Mouse (Mus musculus) monocyte, adult 2 months (primary cell): Measurements from ENCODE around the gene Rptor.

Experiments
- DNase-seq, 2 experiments: peaks; one replicate each; pipeline ENCODE4 v3.0.0; 2022; ENCODE audit warnings: low spot score in 2 of 2, low read depth in 1 of 2

Rptor gene

GRCm38 (mm10) chr11:119603527-119603905 lies 811 bp downstream of the Rptor start:
- no peak for DNase-seq

GRCm38 (mm10) chr11:119607464-119607863 lies 4.8 kb downstream of the Rptor start:
- DNase-seq, result no peak

DNA sequence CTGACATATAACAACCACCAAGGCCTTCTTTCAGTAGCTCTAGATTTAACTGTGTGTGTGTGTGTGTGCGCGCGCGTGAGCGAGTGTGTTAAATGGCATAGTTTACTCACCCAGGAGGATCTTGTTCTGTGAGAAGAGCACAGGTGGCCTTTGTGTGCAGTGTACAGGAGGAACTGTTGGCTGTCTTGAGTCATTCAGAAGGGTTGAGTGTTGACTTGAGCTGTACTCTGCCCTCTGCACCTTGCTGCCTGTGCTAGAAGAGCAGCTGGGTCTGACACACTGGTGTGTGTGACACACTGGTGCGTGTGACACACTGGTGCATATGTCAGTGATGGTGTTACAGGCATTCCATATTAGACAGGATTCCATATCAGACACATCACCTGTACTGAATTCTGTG lies 8.8 kb downstream of the Rptor start:
- DNase-seq, result no peak

- DNase-seq, result no peak
Observed at GRCm38 (mm10) chr11:119612179-119612578, 9.5 kb downstream of the Rptor start.

DNA sequence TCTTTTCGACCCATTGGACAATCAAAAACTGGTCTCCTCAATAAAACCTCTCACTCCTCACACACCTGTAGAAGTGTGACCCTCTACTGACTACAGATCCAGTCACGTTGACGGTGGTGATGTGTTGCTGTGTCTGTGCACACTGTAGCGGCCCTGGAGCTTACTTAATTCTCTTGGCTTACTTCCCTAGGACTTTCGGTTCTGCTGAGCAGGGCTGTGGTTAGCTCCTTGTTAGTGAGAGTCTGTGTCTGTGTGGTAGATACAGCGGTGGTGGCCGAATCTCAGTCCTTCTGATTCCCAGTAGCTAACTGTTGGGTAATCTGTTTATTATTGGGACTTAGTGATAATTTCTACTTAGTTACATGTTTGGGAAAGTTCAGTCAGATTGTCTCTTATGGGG lies 12.4 kb downstream of the Rptor start:
- peak in 1 of 2 experiments; percentile 7 for DNase-seq

GRCm38 (mm10) chr11:119618763-119619162 lies 16.1 kb downstream of the Rptor start:
- DNase-seq, result no peak

DNA sequence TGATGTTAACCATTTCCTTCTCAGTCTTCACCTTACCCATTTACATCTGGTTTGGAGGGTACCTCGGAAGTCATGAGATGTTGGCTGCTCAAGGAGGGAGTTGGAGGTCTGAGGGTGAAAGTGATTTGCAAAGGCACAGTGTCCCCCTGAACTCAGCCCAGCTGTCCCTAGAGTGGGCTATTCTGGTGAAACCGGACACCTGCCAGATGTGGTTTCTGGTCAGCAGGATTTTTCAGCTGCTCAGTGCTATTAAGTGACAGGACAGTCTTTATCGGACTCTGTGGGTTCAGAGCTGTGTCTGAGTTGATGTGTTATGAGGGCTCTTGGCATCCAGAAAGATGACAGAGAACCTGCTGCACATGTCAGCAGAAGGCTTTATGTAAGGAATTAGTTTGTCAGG lies 18.6 kb downstream of the Rptor start:
- DNase-seq, result no peak

- no peak for DNase-seq
Observed at GRCm38 (mm10) chr11:119623800-119624199, 21.1 kb downstream of the Rptor start.

DNA sequence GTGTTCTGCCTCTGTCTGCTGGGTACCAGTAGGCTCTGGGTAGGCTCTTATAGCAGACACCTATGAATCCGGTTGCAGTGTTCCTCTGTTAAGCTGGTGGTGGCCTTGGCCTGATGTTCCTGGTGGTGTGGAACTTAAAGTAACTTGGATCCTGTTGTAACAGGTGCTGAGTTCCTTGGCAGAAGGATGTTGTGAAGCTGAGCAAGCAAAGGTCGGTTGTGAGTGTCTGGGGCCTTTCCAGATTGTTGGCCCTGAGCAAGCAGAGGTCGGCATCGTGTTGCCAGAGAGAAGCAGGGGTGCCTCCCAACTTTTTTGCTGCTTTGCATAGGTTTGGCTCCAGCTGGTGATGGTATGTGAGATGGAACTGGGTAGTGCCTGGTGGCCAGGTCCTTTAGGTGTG lies 21.7 kb downstream of the Rptor start:
- no peak for DNase-seq

DNA sequence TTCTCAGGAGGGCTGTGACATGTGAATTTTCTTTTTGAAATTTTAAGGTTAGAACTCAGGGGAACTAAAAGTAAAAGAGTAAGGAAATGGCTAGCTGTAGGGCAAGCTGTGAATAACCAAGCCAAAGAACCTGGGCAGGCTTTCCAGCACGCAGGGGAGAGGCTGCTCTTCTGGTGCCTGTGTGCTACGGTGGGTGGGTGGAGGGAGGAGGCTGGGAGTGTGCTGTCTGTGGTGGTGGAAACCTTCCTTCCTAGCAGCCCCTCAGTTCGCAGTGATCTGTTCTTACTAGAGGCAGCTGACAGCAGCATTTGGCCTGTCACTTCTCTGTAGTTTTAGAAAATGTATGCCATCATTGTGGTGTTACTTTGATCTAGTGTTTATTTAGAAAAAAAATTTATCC lies 22.2 kb downstream of the Rptor start:
- DNase-seq, result no peak

GRCm38 (mm10) chr11:119625476-119625875 lies 22.8 kb downstream of the Rptor start:
- DNase-seq, result no peak

DNA sequence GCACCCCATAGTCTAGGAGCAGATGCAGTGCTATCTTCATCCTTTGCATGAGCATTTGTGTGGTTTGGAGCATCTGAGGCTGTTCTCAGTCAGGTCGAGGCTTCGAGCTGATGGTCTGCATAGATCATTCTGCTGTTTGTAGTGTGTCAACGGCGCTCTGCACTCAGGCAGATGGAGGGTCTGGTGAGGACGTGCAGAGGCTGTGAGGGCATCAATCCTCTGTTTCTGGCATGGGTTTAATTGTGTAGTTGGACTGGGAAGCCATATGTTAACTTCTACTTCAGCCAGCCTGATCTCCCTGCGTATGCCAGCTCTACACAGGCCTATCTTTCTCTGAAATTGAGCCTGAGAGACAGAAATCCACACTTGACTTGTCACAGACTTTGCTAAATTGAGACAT lies 23.2 kb downstream of the Rptor start:
- no peak for DNase-seq

- no peak for DNase-seq
Observed at GRCm38 (mm10) chr11:119627243-119627642, 24.5 kb downstream of the Rptor start.

DNA sequence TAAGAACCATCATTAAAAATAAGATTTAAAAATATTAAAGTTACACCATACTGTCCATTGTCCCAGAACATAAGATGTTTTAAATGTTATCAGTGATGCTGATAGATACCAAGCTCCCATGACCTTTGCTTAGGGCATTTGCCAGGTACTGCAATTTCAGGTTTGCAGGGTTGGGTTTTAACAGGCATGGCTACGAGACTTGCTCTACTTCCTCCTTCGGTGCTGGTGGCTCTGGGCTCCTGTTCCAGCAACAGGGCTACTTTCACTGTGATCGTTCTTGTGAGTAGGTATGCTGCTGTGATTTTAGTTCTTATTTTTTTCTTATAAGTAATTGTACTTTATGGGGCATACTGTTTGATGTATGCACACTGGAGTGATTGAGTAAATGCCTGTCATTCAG lies 26.4 kb downstream of the Rptor start:
- DNase-seq, result no peak

DNA sequence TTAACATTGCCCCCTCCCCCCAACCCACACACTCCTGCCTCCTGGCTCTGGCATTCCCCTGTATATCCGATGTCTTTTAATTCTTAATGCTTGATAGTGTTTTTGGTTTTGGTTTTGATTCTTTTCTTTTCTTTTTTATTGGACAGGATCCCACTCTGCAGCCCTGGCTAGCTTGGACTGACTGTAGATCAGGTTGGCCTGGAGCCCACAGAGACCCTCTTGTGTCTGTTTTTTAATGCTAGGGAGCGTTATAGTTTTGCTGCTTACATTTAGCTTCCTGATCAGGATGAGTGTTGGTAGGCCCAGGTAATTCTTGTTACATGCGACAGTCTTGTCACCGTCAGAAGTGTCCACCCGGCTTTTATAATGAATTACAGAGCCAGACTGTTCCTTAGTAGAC lies 27.6 kb downstream of the Rptor start:
- DNase-seq, result no peak

DNA sequence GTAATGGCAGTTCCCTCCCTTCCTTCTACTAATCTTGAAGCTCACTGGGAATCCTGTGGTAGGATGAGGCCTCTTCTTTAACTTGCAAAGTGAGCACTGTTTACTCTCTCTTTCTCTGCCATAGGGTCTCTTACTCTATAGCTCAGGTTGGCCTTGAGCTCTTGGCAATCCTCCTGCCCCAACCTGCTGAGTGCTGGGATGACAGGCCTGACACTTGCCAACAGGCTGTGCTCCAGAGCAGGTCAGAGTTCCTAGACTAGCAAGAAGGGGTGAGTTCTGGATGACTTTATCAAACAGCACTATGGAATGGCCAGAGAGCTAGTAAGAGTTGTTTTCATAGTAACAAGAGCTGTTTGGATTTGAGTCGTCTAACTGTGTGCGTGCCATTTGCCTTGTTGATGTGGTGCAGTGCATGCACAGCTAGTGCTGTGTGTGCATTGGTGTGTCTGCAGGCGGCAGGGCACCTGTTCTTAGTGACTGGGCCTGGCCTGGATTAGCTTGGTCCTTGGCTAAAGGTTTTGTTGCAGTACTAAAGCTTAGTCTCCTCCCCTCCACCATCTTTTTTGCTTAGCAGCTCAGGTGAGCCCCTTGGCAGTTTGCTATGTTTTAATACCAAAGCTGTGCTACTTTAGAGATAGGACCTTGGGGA lies 28.6 kb downstream of the Rptor start:
- DNase-seq, result no peak

DNA sequence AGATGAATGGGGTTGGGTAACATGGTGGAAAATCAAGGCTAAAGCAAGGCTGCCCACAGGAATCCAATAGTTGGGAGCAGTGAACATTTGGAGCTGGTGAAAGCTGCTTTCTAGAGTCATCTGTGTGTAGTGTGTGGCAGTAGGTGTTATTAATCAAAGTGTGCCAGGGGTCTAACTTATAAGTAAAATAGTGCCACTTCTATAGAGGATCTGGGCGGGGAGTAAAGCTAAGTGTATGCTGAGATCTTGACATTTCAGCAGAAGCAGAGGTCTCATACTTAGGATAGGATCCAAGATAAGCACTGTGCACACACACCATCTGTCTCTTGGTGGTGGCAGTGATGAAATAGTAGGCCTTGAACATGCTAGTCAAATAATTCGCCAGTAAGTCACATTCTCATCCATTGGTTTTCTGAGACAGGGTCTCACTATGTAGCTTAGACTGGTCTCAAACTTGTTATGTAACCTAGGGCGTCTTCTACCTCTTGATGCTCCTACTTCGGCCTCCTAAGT lies 33.7 kb downstream of the Rptor start:
- no peak for DNase-seq

DNA sequence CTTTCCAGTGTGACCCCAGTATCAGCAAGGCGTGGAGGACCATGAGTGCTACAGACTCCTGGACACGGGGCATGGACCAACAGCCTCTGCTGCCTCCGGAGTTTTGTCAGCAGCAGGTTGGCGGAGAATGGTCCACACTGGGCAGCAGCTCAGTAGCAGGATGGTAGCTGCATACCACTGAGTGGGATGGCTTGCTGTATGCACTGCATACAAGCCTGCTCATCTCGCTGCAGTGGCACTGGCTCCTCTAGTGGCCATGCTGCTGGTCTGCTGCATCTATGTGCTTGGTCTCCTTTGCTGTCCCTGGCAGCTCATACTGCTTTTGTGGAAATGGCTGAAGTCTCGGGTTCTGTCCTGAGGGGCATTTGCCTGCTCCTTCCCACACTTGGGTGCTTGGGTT lies 34.8 kb downstream of the Rptor start:
- no peak for DNase-seq

DNA sequence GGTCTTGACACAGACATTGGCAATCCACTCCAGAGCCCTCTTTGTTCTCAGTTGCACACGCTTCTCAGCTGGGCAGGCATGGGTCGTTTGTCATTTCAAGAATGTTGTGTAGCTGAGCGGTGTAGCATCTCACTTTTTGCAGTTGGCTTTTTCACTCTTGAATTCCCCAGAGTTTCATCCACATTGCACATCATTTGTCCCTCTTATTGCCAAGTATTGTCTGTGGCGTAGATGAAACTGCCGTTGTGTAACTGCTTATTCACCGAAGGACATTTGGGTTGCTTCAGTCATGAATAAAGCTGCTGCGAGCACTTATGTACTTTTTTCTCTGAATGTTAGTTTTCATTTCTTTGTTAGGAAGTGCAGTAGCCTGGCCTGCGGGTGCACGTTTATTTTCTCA lies 37.8 kb downstream of the Rptor start:
- no peak for DNase-seq

DNA sequence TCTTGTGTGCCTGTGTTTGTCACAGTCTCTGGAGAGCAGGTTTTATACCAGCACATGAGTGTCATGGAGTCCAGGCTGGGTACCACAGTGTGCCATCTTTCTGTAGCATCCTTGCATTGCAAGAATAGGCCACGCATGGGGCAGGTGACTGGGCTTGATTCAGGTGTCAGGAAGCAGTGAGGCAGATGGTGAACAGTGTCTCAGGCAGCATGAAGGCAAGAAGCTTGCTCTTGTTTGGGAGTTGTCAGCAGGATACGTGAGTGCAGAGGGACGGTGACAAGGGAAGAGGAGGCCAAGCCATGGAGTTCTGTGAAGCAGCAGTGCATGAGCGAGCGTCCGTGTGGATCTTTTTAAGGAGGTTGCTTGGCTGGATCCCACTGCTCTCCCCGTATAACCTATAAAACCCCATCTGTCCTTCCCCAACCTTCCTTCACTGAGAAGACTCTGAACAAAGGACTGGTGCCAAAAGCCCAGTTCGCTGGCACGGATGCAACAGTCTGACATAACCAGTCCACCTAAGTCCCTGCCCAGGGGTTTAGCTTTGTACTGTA lies 39.2 kb downstream of the Rptor start:
- DNase-seq, result no peak

- DNase-seq, result no peak
Observed at GRCm38 (mm10) chr11:119643347-119643746, 40.6 kb downstream of the Rptor start.

DNA sequence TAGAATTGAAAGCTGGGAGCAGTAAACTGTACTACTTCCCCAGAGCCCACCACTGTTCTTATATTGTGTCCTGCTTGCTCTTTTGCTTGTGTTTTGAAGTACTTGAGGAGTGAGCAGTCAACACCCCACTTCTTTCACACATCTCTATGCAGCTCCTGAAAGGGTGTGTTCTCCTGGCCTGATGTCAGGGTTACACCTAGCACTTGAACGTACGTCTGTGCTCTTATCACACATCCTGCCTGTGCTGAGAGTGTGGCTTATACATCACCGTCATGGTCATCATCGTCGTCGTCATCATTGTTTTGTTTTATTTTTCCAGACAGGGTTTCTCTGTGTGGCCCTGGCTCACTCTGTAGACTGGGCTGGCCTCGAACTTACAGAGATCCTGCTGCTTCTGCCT lies 41.4 kb downstream of the Rptor start:
- no peak for DNase-seq
